Mouse (Mus musculus) heart, embryonic 11.5 days (tissue): ENCODE results near the gene Hsph1. TPM values are rescaled to one million over a fixed set of nuclear protein-coding genes. Genes with fewer than 3 reads are reported as not detected.
A peak's percentile ranks its signal among the peaks of the same experiment; 100 is the strongest.

Source experiments
- ATAC-seq: fragments of 200-750 bp; cut with Nextera tagmentation; replicated peaks from 2 replicates; pipeline ENCODE4 v1.8.0; 2017; ENCODE audit warnings: moderate library complexity; ENCODE audit not compliant: insufficient number of reproducible peaks, low FRiP score, low TSS enrichment
- H3K27ac ChIP-seq: fragments of 300-500 bp; sonication (generic); 2 replicates; pipeline ENCODE4 v1.5.1; 2014; ENCODE audit warnings: mild to moderate bottlenecking, low read depth, low read length
- H3K27me3 ChIP-seq: fragments of 300-500 bp; sonication (generic); 2 replicates; pipeline ENCODE4 v1.6.1; 2014; ENCODE audit warnings: mild to moderate bottlenecking, low read length, mixed read lengths; ENCODE audit not compliant: control insufficient read depth, insufficient read depth
- H3K36me3 ChIP-seq: fragments of 300-500 bp; sonication (generic); 2 replicates; pipeline ENCODE4 v1.6.1; 2014; ENCODE audit warnings: mild to moderate bottlenecking, low read length, moderate library complexity, mixed read lengths; ENCODE audit not compliant: control insufficient read depth, insufficient read depth
- H3K4me1 ChIP-seq: fragments of 300-500 bp; sonication (generic); 2 replicates; pipeline ENCODE4 v1.6.1; 2014; ENCODE audit warnings: low read length; ENCODE audit not compliant: control insufficient read depth, insufficient read depth
- H3K4me2 ChIP-seq: fragments of 300-500 bp; sonication (generic); 2 replicates; pipeline ENCODE4 v1.6.1; 2014; ENCODE audit warnings: mild to moderate bottlenecking, moderate library complexity
- H3K4me3 ChIP-seq: fragments of 300-500 bp; sonication (generic); 2 replicates; pipeline ENCODE4 v1.5.1; 2014; ENCODE audit warnings: low read depth, low read length
- H3K9ac ChIP-seq: fragments of 300-500 bp; sonication (generic); 2 replicates; pipeline ENCODE4 v1.6.1; 2014; ENCODE audit warnings: mild to moderate bottlenecking, low read depth, low read length, moderate library complexity
- H3K9me3 ChIP-seq: fragments of 300-500 bp; sonication (generic); replicated peaks from 2 replicates; pipeline ENCODE4 v1.6.1; 2016; ENCODE audit warnings: low read length; ENCODE audit not compliant: control insufficient read depth
- WGBS: fragments of 180-500 bp; shearing (Covaris S2); extraction: QIAGEN DNeasy Blood & Tissue Kit; methylation state at CpG from one replicate; pipeline ENCODE4 v1.1.7; 2014; ENCODE audit not compliant: insufficient replicate concordance; 5-methylcytosine and 5-hydroxymethylcytosine counted together
- polyA plus RNA-seq: library from polyadenylated mRNA; unstranded; fragments of >200 nt; fragmentation: Nextera tagmentation; extraction: Ambion mirVana; gene quantifications from 2 replicates; pipeline ENCODE4 v1.2.1, GENCODE M21; 2014

The Hsph1 gene
- polyA plus RNA-seq, 1 experiment from 2014 or later, result 55.2 TPM

DNA sequence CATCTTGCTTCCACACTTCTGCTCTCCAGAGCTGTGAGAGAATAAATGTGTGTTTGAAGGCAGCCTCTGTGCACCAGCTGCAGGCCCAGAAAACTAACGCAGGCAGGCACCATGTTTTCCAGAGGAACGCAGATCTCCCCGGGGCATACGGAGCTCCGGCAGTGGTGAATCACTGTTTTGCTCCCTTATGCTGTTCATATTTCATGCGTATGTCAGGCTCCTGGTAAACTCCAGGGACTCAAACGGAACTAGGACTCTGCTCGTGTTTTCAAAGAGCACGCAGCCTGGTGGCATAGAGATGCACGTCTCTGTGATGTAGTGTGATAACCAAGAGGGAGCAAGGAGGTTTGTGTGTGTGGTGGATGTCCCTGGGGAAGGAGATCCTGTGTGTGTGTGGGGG, 23.4 kb downstream of the Hsph1 start:
- ATAC-seq, result no peak
- H3K4me1 ChIP-seq, result no peaks in the 10 kb centered on the region
- no peaks in the 10 kb centered on the region for H3K9me3 ChIP-seq
- no peak overlapping the region for H3K4me3 ChIP-seq
- no peaks in the 10 kb centered on the region for H3K27me3 ChIP-seq
- 75% methylated on average over 10 of the region's 10 CpGs for WGBS
- peaks cover 17% of the 10 kb centered on the region for H3K36me3 ChIP-seq
- H3K27ac ChIP-seq, result no peak overlapping the region
- H3K4me2 ChIP-seq, result no peak overlapping the region
- no peak overlapping the region for H3K9ac ChIP-seq

DNA sequence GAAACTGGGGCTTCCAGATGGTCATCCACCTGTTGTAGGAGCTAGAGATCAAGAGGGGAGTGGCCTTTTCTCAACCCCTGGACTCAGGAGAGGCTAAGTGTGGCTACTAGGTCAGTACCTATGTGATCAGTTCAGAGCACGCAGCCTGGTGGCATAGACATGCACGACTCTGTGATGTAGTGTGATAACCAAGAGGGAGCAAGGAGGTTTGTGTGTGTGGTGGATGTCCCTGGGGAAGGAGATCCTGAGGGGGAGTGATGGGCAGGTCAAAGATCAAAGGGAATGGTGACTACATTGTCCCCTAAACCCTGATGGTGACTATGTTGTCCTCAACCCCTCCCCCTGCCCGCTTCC, 24.0 kb downstream of the Hsph1 start:
- no peak overlapping the region for H3K4me3 ChIP-seq
- H3K27me3 ChIP-seq, result no peaks in the 10 kb centered on the region
- WGBS, result 80% methylated on average over 3 of the region's 3 CpGs
- ATAC-seq, result no peak
- peaks cover 11% of the 10 kb centered on the region for H3K36me3 ChIP-seq
- H3K9ac ChIP-seq, result no peak overlapping the region
- no peak overlapping the region for H3K27ac ChIP-seq
- H3K9me3 ChIP-seq, result no peaks in the 10 kb centered on the region
- H3K4me2 ChIP-seq, result no peak overlapping the region
- no peaks in the 10 kb centered on the region for H3K4me1 ChIP-seq

DNA sequence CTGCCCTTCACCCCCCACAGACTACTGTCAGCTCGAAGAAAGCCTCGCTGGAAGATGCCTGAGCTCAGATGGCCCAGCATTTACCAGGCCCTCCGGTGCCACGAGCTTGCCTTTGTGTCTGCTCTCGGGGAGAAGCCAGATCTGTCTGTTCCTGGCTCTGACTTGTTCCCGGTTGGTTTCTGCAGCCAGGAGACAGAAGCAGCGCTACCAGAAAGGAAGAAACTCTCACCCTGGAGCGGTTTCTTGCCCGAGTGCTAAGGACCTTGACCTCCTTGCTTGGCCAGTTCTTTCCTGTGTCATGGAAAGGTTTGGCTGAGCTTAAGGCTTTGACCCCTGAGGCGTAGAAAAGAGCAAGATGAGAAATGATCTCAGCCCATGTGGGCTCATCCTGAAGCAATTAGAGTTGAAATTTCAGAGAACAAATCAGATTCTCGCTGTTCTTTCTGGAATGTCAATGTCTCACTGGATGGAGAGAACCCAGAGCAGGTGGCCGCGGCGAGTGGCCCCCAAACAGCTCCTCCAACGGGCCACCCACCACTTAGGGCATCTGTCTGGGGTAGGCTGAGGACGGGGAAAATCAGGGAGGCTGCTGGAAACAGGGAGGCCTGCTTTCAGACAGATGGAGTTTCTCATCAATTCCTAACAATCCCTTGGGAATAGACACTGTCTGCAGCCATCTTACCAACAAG, 24.6 kb downstream of the Hsph1 start:
- no peak for ATAC-seq
- Histone ChIP-seq H3K36me3 (peaks cover 5% of the 10 kb centered on the region), H3K4me3 (no peak overlapping the region), H3K27me3 (no peaks in the 10 kb centered on the region), H3K9me3 (no peaks in the 10 kb centered on the region), H3K4me2 (no peak overlapping the region), H3K27ac (no peak overlapping the region), H3K4me1 (no peaks in the 10 kb centered on the region), H3K9ac (no peak overlapping the region)
- 74% methylated on average over 16 of the region's 16 CpGs for WGBS

DNA sequence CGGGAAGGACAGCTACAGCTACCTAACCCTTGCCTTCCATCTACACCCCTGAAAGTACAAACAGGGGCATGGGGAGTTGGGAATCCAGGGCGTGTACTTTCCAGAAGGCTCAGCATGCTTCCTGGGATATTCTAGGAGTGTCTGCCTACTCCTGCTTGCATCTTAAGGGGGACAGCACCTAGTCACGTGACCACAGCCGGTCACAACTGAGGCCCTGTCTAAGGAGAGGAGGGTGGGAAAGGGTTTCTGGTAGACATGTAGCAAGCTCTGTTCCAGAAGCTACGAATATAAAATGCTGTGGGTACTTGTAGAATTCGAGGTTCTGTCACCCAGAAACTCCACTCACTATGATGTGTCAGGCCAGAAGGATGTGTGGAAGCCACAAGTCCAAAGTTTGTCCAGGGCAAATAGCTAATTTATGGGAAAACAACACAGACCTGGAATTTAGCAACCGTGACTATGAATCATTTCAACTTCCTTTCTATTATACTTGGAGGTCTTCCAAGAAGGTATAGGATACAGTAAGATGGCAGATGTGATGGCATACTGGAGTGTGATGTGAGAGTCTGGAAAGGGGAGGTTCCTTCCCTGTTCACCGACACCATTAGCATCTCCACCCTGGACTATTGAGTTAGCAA, 29.0 kb downstream of the Hsph1 start:
- Histone ChIP-seq H3K9me3 (no peaks in the 10 kb centered on the region), H3K4me3 (no peak overlapping the region), H3K27ac (no peak overlapping the region), H3K27me3 (no peaks in the 10 kb centered on the region), H3K4me1 (no peaks in the 10 kb centered on the region), H3K9ac (no peak overlapping the region), H3K4me2 (no peak overlapping the region), H3K36me3 (no peaks in the 10 kb centered on the region)
- 80% methylated on average over 8 of the region's 8 CpGs for WGBS
- no peak for ATAC-seq

DNA sequence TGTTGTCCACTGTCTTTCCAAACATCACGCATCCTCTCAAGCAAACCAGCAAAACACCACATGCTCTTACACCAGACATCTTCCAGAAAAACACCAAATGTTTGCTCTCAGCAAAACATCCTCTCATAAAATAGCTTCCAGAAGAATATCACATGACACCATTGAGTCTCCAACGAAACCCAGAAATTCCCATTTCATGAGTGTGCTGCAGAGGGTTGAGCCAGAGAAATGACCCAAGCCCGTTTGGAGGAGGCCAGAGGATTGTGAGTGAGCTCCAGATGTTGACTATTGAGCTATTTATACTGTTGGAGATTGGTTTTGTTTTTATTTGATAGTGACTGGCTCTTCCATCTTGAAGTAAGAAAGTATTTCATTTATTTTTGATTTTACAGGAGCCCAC, 32.9 kb downstream of the Hsph1 start:
- no peak overlapping the region for H3K4me2 ChIP-seq
- no peaks in the 10 kb centered on the region for H3K4me1 ChIP-seq
- H3K36me3 ChIP-seq, result no peaks in the 10 kb centered on the region
- no peaks in the 10 kb centered on the region for H3K27me3 ChIP-seq
- H3K9me3 ChIP-seq, result no peaks in the 10 kb centered on the region
- H3K9ac ChIP-seq, result no peak overlapping the region
- WGBS, result 80% methylated on average over 3 of the region's 3 CpGs
- no peak overlapping the region for H3K27ac ChIP-seq
- H3K4me3 ChIP-seq, result no peak overlapping the region
- no peak for ATAC-seq

DNA sequence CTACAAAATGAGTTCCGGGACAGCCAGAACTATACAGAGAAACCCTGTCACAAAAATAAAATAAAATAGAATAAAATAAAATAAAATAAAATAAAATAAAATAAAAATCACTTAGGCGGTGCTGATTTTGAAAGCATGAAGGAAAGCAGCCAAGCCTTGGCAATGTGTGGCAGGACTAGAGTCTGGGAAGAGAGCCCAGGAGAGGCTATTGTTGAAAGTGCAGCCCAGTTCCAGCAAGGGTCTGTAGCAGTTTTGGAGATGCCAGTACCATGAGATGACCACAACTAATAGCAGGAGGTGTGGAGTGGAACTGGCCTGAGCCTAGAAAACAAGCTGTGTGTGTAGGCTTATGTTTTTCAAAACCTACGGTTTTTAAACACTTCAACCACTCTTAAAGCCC, 34.2 kb downstream of the Hsph1 start:
- Histone ChIP-seq H3K27ac (no peak overlapping the region), H3K4me2 (no peak overlapping the region), H3K36me3 (no peaks in the 10 kb centered on the region), H3K9ac (no peak overlapping the region), H3K4me1 (no peaks in the 10 kb centered on the region), H3K4me3 (no peak overlapping the region), H3K9me3 (no peaks in the 10 kb centered on the region), H3K27me3 (no peaks in the 10 kb centered on the region)
- WGBS, result 86% methylated on average over 3 of the region's 3 CpGs
- ATAC-seq, result no peak

DNA sequence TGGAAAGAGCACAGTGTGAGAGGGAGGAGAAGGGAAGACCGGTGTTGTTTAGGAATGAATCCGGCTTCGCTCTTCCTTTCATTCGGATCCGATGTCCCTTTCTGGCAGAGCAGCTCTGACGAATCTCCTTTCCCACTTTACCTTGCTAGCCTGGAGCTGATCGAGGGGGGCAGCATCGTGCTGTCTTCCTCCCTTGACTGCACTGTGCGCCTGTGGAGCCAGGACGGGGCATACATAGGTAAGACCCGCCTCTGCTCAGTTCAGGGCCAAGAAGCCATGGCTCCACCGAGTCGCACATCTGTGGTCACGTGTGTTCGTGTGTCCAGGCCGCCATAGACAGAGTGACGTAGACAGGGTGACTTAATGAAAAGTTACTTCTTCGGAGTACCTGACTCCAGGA, 38.8 kb downstream of the Hsph1 start:
- ATAC-seq, result no peak
- H3K4me1 ChIP-seq, result no peaks in the 10 kb centered on the region

DNA sequence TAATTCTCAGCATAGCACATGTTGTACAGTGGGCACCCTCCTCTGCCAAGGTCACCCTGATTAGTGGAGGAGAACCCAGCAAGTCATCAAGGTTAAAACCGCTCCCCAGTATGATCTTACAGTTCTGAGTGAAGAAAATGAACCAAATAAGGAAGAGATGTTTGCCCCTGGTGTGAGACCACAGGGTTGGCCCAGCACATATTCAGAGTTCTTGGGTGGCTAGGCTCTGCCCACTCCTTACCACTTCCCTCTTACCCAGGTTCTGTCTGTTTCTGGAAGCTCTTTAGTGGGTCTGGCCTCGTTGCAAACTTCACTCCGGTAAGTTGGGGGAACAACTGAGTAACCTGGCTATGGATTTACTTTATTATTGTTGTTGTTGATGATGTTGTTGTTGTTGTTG, 42.0 kb downstream of the Hsph1 start:
- Histone ChIP-seq H3K27me3 (no peaks in the 10 kb centered on the region), H3K4me3 (no peak overlapping the region), H3K4me1 (no peaks in the 10 kb centered on the region), H3K9ac (no peak overlapping the region), H3K27ac (no peak overlapping the region), H3K36me3 (no peaks in the 10 kb centered on the region), H3K9me3 (no peaks in the 10 kb centered on the region), H3K4me2 (no peak overlapping the region)
- 91% methylated on average over 3 of the region's 3 CpGs for WGBS
- no peak for ATAC-seq

More for the DNA sequence above, 38.8 kb downstream of the Hsph1 start:
- Histone ChIP-seq H3K4me3 (no peak overlapping the region), H3K27me3 (no peaks in the 10 kb centered on the region), H3K9me3 (no peaks in the 10 kb centered on the region), H3K9ac (no peak overlapping the region), H3K4me2 (peak overlapping the region; percentile 42), H3K27ac (no peak overlapping the region), H3K36me3 (no peaks in the 10 kb centered on the region)
- WGBS, result 41% methylated on average over 18 of the region's 18 CpGs

DNA sequence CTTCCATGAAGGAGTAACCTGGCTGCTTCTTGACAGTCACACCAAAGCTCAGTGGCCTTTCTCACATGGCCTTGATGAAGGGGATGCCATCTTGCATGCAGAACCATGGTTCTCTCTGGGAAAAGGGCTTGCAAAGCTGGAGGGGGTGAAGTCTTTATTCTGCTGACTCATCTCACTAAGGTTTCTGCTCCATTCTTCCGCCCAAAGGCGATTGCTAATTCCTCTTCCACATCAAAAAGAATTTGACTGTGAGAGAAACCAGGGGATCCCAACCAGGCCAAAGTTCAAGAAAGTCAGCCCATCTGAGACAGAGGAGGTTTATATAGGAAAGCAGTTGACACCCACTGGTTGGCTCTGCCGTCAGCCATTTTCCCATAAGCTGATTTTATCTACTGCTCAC, 46.2 kb downstream of the Hsph1 start:
- 47% methylated on average over 3 of the region's 3 CpGs for WGBS
- Histone ChIP-seq H3K36me3 (no peaks in the 10 kb centered on the region), H3K4me2 (no peak overlapping the region), H3K4me3 (no peak overlapping the region), H3K9me3 (no peaks in the 10 kb centered on the region), H3K9ac (no peak overlapping the region), H3K27ac (no peak overlapping the region), H3K4me1 (peaks cover 12% of the 10 kb centered on the region), H3K27me3 (no peaks in the 10 kb centered on the region)
- no peak for ATAC-seq
